19 mouse cellular contexts compared by ENCODE assay signal in genomic region chr12:79794802-79795201, GRCm38 (mm10).
DNase-seq lines count a peak whose midpoint lies in the region; ATAC-seq lines count a peak whose summit lies in the region.
"Had no signal": no experiment of that assay in that cellular context is flagged by ENCODE, and none has a peak within 500 bp of the region (broad histone marks: within the 10 kb centered on the region; RNA-seq: fewer than 3 reads in every experiment).

No protein-coding gene starts in this region.

- peak; percentile 77 for ATAC-seq in CD4-positive, CD25-positive, alpha-beta regulatory T cell, adult 4 months
- ATAC-seq: forebrain, embryonic 14.5 days; forebrain, postnatal 0 days; intestine, embryonic 16.5 days had no signal

- peak; percentile 30 for DNase-seq in CD4-positive helper T cell, adult 2 months (ENCODE audit: low read depth, low spot score)
- peak; percentile 57 for DNase-seq in induced T-regulatory cell, adult 2 months (ENCODE audit: low read depth)
- no peak for DNase-seq in frontal cortex, postnatal 10 days (ENCODE audit: low spot score in 2 of 2)
- DNase-seq in B cell, adult 2 months, result no peak
- no peak for DNase-seq in right cerebral cortex, postnatal 4 days
- DNase-seq: adrenal gland, adult 2 months; adrenal gland, postnatal 14 days; cerebellum, adult 11 months; cerebellum, adult 2 months; cerebellum, adult 9-11 months; cerebellum, postnatal 25 days; forebrain, postnatal 0 days; gastrocnemius, postnatal 10 days; gastrocnemius, postnatal 36 days; heart, adult 2 months; kidney, adult 18-20 months had no signal

Comparison
In these comparisons a context has a peak if more than half of its experiments do, and no peak if none do; other contexts are left out.
1. DNase-seq: peak in CD4-positive helper T cell, adult 2 months (single experiment) and induced T-regulatory cell, adult 2 months (single experiment); none in frontal cortex, postnatal 10 days (0 of 2), B cell, adult 2 months (0 of 2) and right cerebral cortex, postnatal 4 days (single experiment).